Mouse (Mus musculus) limb, embryonic 10.5 days (tissue): Measurements from ENCODE around the gene Usp10. TPM values are rescaled to one million over a fixed set of nuclear protein-coding genes. Genes with fewer than 3 reads are reported as not detected.

ENCODE experiments used
- DNase-seq: peaks from one replicate; pipeline ENCODE4 v3.0.0-alpha.2; 2017; ENCODE audit warnings: low spot score
- H3K27ac ChIP-seq: fragments of 300-500 bp; sonication (generic); 2 replicates; pipeline ENCODE4 v1.5.1; 2016; ENCODE audit warnings: mild to moderate bottlenecking
- H3K27me3 ChIP-seq: fragments of 300-500 bp; sonication (generic); 2 replicates; pipeline ENCODE4 v1.6.1; 2016; ENCODE audit warnings: low read depth, mild to moderate bottlenecking; ENCODE audit not compliant: poor library complexity, severe bottlenecking
- H3K36me3 ChIP-seq: fragments of 300-500 bp; sonication (generic); 2 replicates; pipeline ENCODE4 v1.6.1; 2016; ENCODE audit warnings: mild to moderate bottlenecking, moderate library complexity
- H3K4me1 ChIP-seq: fragments of 300-500 bp; sonication (generic); 2 replicates; pipeline ENCODE4 v1.6.1; 2016
- H3K4me3 ChIP-seq: fragments of 300-500 bp; sonication (generic); 2 replicates; pipeline ENCODE4 v1.5.1; 2016; ENCODE audit warnings: mild to moderate bottlenecking, moderate library complexity
- H3K9me3 ChIP-seq: fragments of 300-500 bp; sonication (generic); replicated peaks from 2 replicates; pipeline ENCODE4 v1.6.1; 2016; ENCODE audit warnings: mild to moderate bottlenecking
- WGBS: fragments of 180-500 bp; shearing (Covaris S2); methylation state at CpG from one replicate; pipeline ENCODE4 v1.1.7; 2016; 5-methylcytosine and 5-hydroxymethylcytosine counted together
- polyA plus RNA-seq: library from polyadenylated mRNA; unstranded; fragments of >200 nt; fragmentation: Nextera tagmentation; extraction: Ambion mirVana; gene quantifications from 2 replicates; pipeline ENCODE4 v1.2.1, GENCODE M21; 2016

Usp10 gene
- polyA plus RNA-seq, 1 experiment from 2014 or later = 226 TPM

- Histone ChIP-seq H3K4me3 (0 out of 2 replicates have a peak overlapping the region, but pooled peaks have one; percentile 9), H3K27me3 (peaks cover 29% of the 10 kb centered on the region), H3K9me3 (no peaks in the 10 kb centered on the region), H3K27ac (no peak overlapping the region), H3K36me3 (no peaks in the 10 kb centered on the region), H3K4me1 (peaks cover 7% of the 10 kb centered on the region)
- WGBS = 19% methylated on average over 13 of the region's 13 CpGs
- DNase-seq = peak; percentile 37
These were observed 12.2 kb upstream of the Usp10 start for GRCm38 (mm10) chr8:119897933-119898332.

DNA sequence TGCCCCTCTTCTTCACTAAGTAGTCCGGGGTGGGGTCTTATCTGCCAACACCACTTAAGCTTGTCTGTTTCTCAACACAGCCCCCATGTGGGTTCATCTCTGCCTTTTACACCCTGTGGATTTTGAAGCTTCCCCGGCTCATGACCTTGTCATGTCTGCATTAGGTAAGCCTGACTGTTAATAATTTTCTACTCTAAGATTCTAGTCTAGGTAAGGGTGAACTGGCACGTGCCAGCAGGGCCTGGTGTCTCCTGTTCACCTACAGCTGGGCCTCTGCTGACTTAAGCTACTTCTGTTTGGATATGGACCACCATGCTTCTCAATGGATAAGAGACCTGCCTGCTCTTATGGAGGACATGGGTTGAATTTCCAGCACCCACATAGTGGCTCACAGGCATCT lies 8.8 kb upstream of the Usp10 start:
- no peak for DNase-seq
- Histone ChIP-seq H3K4me1 (peaks cover 15% of the 10 kb centered on the region), H3K27me3 (peaks cover 29% of the 10 kb centered on the region), H3K36me3 (no peaks in the 10 kb centered on the region), H3K4me3 (no peak overlapping the region), H3K9me3 (no peaks in the 10 kb centered on the region), H3K27ac (no peak overlapping the region)
- WGBS = 80% methylated on average over 3 of the region's 3 CpGs

DNA sequence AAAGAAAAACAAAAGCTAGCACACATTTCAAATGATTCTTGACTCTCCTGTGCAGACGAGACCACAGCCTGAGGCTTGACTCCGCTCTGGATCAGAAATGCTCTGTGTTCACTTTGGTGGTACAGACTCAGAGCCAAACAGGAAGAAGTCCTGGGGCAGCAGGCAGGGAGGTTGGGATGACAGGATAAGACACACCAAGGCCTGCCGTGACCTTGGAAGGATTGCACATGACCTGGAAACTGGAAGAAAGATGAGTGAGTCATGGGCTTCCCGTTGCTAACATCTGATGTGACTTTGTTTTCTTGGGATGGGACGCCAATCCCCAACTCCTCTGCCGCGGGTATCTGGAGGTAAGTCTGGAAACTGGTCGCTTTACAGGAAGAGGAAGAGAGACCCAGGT lies 8.2 kb upstream of the Usp10 start:
- DNase-seq = no peak
- WGBS = 80% methylated on average over 8 of the region's 8 CpGs
- peaks cover 27% of the 10 kb centered on the region for H3K27me3 ChIP-seq
- peaks cover 15% of the 10 kb centered on the region for H3K4me1 ChIP-seq
- H3K36me3 ChIP-seq = no peaks in the 10 kb centered on the region
- no peaks in the 10 kb centered on the region for H3K9me3 ChIP-seq
- H3K27ac ChIP-seq = no peak overlapping the region
- H3K4me3 ChIP-seq = no peak overlapping the region

DNA sequence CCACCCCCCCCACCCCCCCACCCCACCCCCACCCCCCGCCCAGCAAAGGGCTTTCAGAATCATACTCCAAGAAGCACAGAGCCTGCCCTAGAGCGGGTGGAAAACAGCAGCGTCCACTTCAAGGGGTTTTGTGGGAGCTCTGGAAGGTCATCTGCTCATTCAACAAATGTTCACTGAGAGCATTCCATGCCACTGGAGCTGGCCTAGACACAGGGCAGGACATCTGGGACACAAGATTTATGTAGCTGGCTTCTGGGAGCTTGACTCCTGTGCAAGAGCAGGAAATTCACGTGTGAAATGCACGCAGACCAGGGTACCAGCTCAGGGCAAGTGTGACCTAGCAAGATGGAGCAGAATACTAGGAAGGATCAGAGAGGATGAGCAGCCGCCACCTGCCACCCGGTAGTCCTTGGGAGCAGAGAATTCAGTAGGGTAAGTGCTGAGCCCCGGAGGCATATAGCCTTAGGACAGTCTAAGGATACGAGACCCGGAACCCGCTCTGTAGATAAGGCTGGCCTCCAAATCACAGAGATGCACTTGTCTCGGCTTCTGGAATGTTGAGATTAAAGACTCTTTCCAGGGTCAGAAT lies 5.7 kb upstream of the Usp10 start:
- Histone ChIP-seq H3K27me3 (peaks cover 2% of the 10 kb centered on the region), H3K27ac (no peak overlapping the region), H3K36me3 (no peaks in the 10 kb centered on the region), H3K9me3 (no peaks in the 10 kb centered on the region), H3K4me3 (no peak overlapping the region), H3K4me1 (peaks cover 8% of the 10 kb centered on the region)
- DNase-seq = no peak
- WGBS = 50% methylated on average over 12 of the region's 12 CpGs

DNA sequence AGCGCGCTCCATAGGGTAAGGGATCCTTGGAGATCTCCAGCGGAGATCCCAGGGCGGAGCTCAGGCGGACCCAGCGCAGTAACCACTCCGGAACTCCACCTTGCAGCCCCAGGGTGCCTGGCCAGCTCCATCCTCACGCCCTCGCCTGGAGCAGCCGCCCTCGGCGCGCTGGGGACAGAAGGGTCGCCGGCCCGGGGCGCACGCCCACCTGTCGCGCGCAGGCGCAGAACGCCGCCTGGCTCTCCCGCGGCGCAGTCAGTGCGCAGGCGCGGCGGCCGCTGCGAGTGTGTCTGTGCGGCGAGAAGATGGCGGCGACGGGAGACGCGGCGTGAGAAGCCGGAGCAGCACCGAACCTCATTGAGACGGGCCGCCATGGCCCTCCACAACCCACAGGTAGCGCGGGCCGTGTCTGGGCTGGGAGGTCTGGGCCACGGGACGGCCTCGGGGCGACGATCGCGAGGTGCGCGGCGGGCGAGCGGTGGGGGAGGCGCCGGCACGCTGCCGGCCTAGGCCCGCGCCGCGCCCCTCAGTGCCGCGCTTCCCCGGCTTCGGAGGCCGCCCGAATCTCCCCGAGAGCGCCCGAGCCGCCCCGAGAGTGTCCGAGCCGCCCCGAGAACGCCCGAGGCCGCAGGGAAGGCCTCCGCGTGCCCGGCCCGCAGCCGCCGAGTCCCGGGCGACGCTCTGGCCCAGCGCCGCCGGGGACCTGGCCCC lies 542 bp downstream of the Usp10 start, which contains the start of gene Gm20388:
Gene Gm20388, plus strand, starts transcription at position 295 of the 711 bp plus-strand sequence.
- Histone ChIP-seq H3K27me3 (0 out of 2 replicates have a peak, but pooled peaks cover 3% of the 10 kb centered on the region), H3K36me3 (0 out of 2 replicates have a peak, but pooled peaks cover 4% of the 10 kb centered on the region), H3K4me1 (peaks cover 44% of the 10 kb centered on the region), H3K4me3 (peak within 1 kb of the TSS; percentile 91), H3K27ac (peak within 1 kb of the TSS; percentile 98), H3K9me3 (no peaks in the 10 kb centered on the region)
- WGBS = under 1% methylated on average over 81 of the region's 97 CpGs
- DNase-seq = peak; percentile 96

DNA sequence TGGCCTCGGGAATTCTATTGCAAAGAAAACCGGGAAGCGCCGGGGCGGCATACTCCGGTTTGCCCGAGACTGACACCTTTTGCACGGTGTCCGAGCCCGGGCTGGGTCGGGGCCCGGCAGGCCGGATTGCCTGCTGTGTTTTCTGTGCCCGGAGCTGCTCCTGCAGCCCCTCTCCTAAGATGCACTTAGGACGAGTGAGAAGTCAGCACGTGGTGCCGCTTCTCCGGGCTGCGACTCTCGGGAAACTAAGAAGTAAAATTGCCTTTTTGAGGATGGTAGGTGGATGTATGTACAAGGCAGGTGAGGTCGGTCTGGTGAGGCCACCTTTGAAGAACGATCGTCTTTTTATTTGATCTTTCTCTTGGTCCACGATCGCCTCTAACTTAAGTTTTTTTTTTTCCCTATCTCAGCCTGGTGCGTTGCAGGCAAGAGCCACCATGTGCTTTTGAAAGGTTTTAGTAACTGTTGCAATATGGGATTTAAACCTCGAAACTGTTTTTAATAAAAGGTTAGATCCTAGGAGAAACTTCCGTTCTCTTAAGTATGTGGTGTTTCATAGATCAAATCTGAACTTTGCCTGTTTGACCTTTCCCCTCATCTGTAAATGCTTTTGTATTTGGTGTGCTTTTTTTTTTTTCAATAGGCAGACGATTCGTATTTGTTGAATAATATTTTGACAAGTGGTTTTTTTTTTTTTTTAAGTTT lies 1.2 kb downstream of the Usp10 start:
- peaks cover 51% of the 10 kb centered on the region for H3K4me1 ChIP-seq

DNA sequence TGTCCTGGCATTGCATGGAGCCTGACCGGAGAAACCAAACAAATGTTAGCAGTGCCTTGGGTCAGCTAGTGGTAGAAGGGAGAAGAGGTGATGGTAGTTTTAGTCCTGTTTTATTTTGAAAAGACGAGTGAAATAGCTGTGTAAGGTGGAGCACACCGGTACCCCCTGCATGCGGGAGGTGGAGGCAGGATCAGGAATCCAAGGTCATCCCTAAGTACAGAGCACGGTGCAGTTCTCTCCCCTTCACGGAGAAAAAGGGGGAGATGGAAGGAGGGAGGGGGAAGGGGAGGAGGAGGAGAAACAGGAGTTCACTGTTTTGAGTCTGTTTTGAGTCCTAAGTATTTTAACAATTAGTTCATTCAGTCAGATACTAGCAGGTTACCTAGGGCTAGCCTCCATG lies 2.5 kb downstream of the Usp10 start:
- Histone ChIP-seq H3K27me3 (0 out of 2 replicates have a peak, but pooled peaks cover 3% of the 10 kb centered on the region), H3K9me3 (no peaks in the 10 kb centered on the region), H3K27ac (no peak overlapping the region), H3K36me3 (peaks cover 20% of the 10 kb centered on the region), H3K4me3 (peak overlapping the region; percentile 91), H3K4me1 (peaks cover 56% of the 10 kb centered on the region)
- 61% methylated on average over 6 of the region's 6 CpGs for WGBS
- no peak for DNase-seq

More for the DNA sequence above, 1.2 kb downstream of the Usp10 start:
- H3K4me3 ChIP-seq = peak overlapping the region; percentile 91
- H3K36me3 ChIP-seq = peaks cover 11% of the 10 kb centered on the region
- 0 out of 2 replicates have a peak, but pooled peaks cover 3% of the 10 kb centered on the region for H3K27me3 ChIP-seq
- peak overlapping the region; percentile 98 for H3K27ac ChIP-seq
- under 1% methylated on average over 30 of the region's 30 CpGs for WGBS
- H3K9me3 ChIP-seq = no peaks in the 10 kb centered on the region
- no peak for DNase-seq

DNA sequence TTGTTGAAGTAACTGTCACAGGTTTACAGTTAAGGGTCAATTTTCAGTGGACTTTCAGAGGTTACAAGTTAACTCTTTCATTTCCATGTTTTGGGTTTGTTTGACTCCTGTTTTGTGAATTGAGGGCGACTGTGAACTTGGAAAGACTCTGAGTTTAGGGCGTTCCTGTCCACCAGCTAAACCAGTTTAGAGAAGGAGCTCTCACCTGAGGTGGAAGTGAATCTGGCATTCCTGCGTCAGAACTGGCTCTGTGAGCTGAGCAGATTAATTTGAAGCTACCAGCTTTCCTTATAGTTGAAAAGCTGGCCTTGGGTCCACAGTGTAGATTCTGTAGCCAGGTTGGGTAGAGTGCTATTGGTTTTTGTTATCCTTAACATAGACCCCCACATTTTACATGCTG lies 3.0 kb downstream of the Usp10 start:
- no peak for DNase-seq
- 73% methylated on average over 3 of the region's 3 CpGs for WGBS
- H3K36me3 ChIP-seq = peaks cover 26% of the 10 kb centered on the region
- peaks cover 56% of the 10 kb centered on the region for H3K4me1 ChIP-seq
- H3K4me3 ChIP-seq = no peak overlapping the region
- no peak overlapping the region for H3K27ac ChIP-seq
- no peaks in the 10 kb centered on the region for H3K9me3 ChIP-seq
- H3K27me3 ChIP-seq = 0 out of 2 replicates have a peak, but pooled peaks cover 3% of the 10 kb centered on the region

DNA sequence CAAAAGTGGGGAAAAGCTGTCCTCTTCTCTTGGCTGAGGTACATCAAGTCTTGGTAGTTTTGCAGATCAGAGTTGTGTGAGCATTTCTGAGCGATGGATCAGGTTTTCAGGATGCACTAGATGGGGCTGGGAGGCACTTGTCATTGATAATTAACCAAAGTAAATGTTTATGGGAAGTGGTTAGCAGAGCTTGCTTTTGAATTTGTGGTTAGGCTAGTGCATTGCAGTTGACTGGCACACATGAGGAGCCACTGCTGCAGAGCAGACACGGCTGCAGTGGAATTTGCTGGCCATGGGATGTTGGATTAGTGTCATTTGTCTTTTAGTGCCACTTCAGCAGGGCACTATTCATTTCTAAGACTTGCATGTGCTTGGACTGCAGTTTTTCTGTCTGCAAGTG lies 4.0 kb downstream of the Usp10 start:
- Histone ChIP-seq H3K9me3 (no peaks in the 10 kb centered on the region), H3K4me3 (no peak overlapping the region), H3K4me1 (peaks cover 56% of the 10 kb centered on the region), H3K36me3 (peaks cover 35% of the 10 kb centered on the region), H3K27me3 (0 out of 2 replicates have a peak, but pooled peaks cover 3% of the 10 kb centered on the region), H3K27ac (no peak overlapping the region)
- WGBS = 67% methylated on average over 2 of the region's 2 CpGs
- DNase-seq = no peak

DNA sequence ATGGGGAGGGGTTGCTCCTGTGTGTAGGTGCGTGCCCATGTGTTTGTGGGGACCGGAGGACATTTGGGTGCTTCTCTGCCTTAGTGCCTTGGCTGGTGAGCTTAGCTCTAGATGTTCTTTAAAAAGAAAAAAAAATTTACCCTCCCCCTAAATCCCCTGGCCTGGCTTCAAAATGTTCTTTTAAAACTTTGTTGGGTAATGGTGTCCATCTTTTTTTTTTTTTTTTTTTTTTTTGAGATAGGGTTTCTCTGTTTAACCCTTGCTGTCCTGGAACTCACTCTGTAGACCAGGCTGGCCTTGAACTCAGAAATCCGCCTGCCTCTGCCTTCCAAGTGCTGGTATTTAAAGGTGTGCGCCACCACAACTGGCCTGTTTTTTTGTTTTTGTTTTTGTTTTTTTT lies 5.1 kb downstream of the Usp10 start:
- 84% methylated on average over 4 of the region's 4 CpGs for WGBS
- no peak overlapping the region for H3K27ac ChIP-seq
- H3K36me3 ChIP-seq = peaks cover 41% of the 10 kb centered on the region
- no peaks in the 10 kb centered on the region for H3K27me3 ChIP-seq
- H3K4me3 ChIP-seq = no peak overlapping the region
- H3K9me3 ChIP-seq = no peaks in the 10 kb centered on the region
- DNase-seq = no peak
- peaks cover 50% of the 10 kb centered on the region for H3K4me1 ChIP-seq

- H3K36me3 ChIP-seq = peaks cover 50% of the 10 kb centered on the region
- no peaks in the 10 kb centered on the region for H3K27me3 ChIP-seq
- no peak overlapping the region for H3K27ac ChIP-seq
- peaks cover 47% of the 10 kb centered on the region for H3K4me1 ChIP-seq
- WGBS = 85% methylated on average over 16 of the region's 16 CpGs
- H3K4me3 ChIP-seq = no peak overlapping the region
- DNase-seq = no peak
- H3K9me3 ChIP-seq = no peaks in the 10 kb centered on the region
These were observed 6.2 kb downstream of the Usp10 start for GRCm38 (mm10) chr8:119916237-119916892.

GRCm38 (mm10) chr8:119917415-119917814 lies 7.3 kb downstream of the Usp10 start:
- no peaks in the 10 kb centered on the region for H3K9me3 ChIP-seq
- no peak overlapping the region for H3K27ac ChIP-seq
- H3K36me3 ChIP-seq = peaks cover 49% of the 10 kb centered on the region
- H3K27me3 ChIP-seq = no peaks in the 10 kb centered on the region
- peaks cover 47% of the 10 kb centered on the region for H3K4me1 ChIP-seq
- WGBS = 94% methylated on average over 3 of the region's 3 CpGs
- no peak overlapping the region for H3K4me3 ChIP-seq
- no peak for DNase-seq
